Mouse (Mus musculus) limb, embryonic 12.5 days (tissue): Measurements from ENCODE around the gene Hist1h2ag. TPM values are rescaled to one million over a fixed set of nuclear protein-coding genes. Genes with fewer than 3 reads are reported as not detected.
A peak's percentile ranks its signal among the peaks of the same experiment; 100 is the strongest.

ENCODE experiments used
- ATAC-seq: fragments of 200-750 bp; cut with Nextera tagmentation; 2 replicates; pipeline ENCODE4 v1.8.0; 2017; ENCODE audit warnings: low read depth, moderate TSS enrichment; ENCODE audit not compliant: insufficient number of reproducible peaks, insufficient read depth, low FRiP score, low TSS enrichment
- H3K27ac ChIP-seq: fragments of 300-500 bp; sonication (generic); 2 replicates; pipeline ENCODE4 v1.5.1; 2016; ENCODE audit warnings: mild to moderate bottlenecking, moderate library complexity
- H3K27me3 ChIP-seq: fragments of 300-500 bp; sonication (generic); 2 replicates; pipeline ENCODE4 v1.6.1; 2016; ENCODE audit warnings: mild to moderate bottlenecking, moderate library complexity
- H3K36me3 ChIP-seq: fragments of 300-500 bp; sonication (generic); 2 replicates; pipeline ENCODE4 v1.6.1; 2016; ENCODE audit warnings: mild to moderate bottlenecking, moderate library complexity
- H3K4me1 ChIP-seq: fragments of 300-500 bp; sonication (generic); replicated peaks from 2 replicates; pipeline ENCODE4 v1.6.1; 2016
- H3K4me2 ChIP-seq: fragments of 300-500 bp; sonication (generic); 2 replicates; pipeline ENCODE4 v1.6.1; 2016; ENCODE audit warnings: mild to moderate bottlenecking, moderate library complexity
- H3K4me3 ChIP-seq: fragments of 300-500 bp; sonication (generic); replicated peaks from 2 replicates; pipeline ENCODE4 v1.5.1; 2016; ENCODE audit warnings: mild to moderate bottlenecking
- H3K9ac ChIP-seq: fragments of 300-500 bp; sonication (generic); replicated peaks from 2 replicates; pipeline ENCODE4 v1.6.1; 2016; ENCODE audit warnings: mild to moderate bottlenecking, moderate library complexity
- H3K9me3 ChIP-seq: fragments of 300-500 bp; sonication (generic); 2 replicates; pipeline ENCODE4 v1.6.1; 2016; ENCODE audit warnings: mild to moderate bottlenecking, moderate library complexity
- WGBS: fragments of 180-500 bp; shearing (Covaris S2); methylation state at CpG from one replicate; pipeline ENCODE4 v1.1.7; 2016; 5-methylcytosine and 5-hydroxymethylcytosine counted together
- polyA plus RNA-seq: library from polyadenylated mRNA; unstranded; fragments of >200 nt; fragmentation: Nextera tagmentation; extraction: Ambion mirVana; gene quantifications from 2 replicates; pipeline ENCODE4 v1.2.1, GENCODE M21; 2016

Hist1h2ag gene
- polyA plus RNA-seq, 1 experiment from 2014 or later = 120 TPM

- H3K27me3 ChIP-seq = peaks cover 31% of the 10 kb centered on the region
- no peaks in the 10 kb centered on the region for H3K36me3 ChIP-seq
- H3K4me1 ChIP-seq = peaks cover 7% of the 10 kb centered on the region; the same call in 1 of the 2 replicates
- ATAC-seq = 0 out of 2 replicates have a peak, but pooled peaks have one; percentile 26
- no peak overlapping the region for H3K27ac ChIP-seq
- H3K4me2 ChIP-seq = peak overlapping the region; percentile 64
- peak overlapping the region; percentile 42 for H3K4me3 ChIP-seq
- under 1% methylated on average over 9 of the region's 9 CpGs for WGBS
- no peaks in the 10 kb centered on the region for H3K9me3 ChIP-seq
- peak overlapping the region; percentile 28; the same call in 1 of the 2 replicates for H3K9ac ChIP-seq
These were observed 20.5 kb downstream of the Hist1h2ag start for GRCm38 (mm10) chr13:22022241-22022640.

DNA sequence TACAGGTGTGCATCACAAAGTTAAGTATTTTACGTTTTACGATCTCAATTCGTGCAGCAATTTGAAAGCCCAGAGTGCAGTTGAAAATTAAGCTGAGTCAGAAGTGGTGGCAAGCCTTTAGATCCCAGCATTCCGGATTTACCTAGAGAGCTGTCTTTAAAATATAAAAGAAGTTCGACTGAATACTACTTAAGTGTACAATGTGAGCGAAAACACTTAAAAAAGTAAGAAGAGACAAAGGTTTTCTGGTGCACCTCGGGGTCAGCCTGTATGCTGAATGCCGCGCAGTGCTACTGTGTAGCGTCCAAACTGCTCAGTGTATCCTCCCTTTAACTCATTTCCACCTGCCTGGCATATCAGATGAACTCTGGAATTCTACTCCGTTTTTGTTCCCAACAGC is 21.2 kb downstream of the Hist1h2ag start:
- no peaks in the 10 kb centered on the region for H3K36me3 ChIP-seq
- ATAC-seq = no peak
- WGBS = under 1% methylated on average over 11 of the region's 11 CpGs
- H3K4me2 ChIP-seq = peak overlapping the region; percentile 64
- H3K4me1 ChIP-seq = peaks cover 7% of the 10 kb centered on the region; the same call in 1 of the 2 replicates
- H3K4me3 ChIP-seq = peak overlapping the region; percentile 42
- H3K9ac ChIP-seq = peak overlapping the region; percentile 28; the same call in 1 of the 2 replicates
- no peak overlapping the region for H3K27ac ChIP-seq
- H3K9me3 ChIP-seq = no peaks in the 10 kb centered on the region
- peaks cover 32% of the 10 kb centered on the region for H3K27me3 ChIP-seq

GRCm38 (mm10) chr13:22020901-22021339 is 21.8 kb downstream of the Hist1h2ag start:
- H3K4me2 ChIP-seq = peak overlapping the region; percentile 64
- H3K27me3 ChIP-seq = peaks cover 37% of the 10 kb centered on the region
- H3K9me3 ChIP-seq = no peaks in the 10 kb centered on the region
- under 1% methylated on average over 8 of the region's 8 CpGs for WGBS
- no peak overlapping the region for H3K27ac ChIP-seq
- ATAC-seq = no peak
- peaks cover 7% of the 10 kb centered on the region; the same call in 1 of the 2 replicates for H3K4me1 ChIP-seq
- H3K9ac ChIP-seq = no peak overlapping the region
- peak overlapping the region; percentile 42 for H3K4me3 ChIP-seq
- no peaks in the 10 kb centered on the region for H3K36me3 ChIP-seq

- no peak overlapping the region for H3K9ac ChIP-seq
- ATAC-seq = no peak
- under 1% methylated on average over 44 of the region's 44 CpGs for WGBS
These were observed 22.6 kb downstream of the Hist1h2ag start for GRCm38 (mm10) chr13:22019934-22020835.

DNA sequence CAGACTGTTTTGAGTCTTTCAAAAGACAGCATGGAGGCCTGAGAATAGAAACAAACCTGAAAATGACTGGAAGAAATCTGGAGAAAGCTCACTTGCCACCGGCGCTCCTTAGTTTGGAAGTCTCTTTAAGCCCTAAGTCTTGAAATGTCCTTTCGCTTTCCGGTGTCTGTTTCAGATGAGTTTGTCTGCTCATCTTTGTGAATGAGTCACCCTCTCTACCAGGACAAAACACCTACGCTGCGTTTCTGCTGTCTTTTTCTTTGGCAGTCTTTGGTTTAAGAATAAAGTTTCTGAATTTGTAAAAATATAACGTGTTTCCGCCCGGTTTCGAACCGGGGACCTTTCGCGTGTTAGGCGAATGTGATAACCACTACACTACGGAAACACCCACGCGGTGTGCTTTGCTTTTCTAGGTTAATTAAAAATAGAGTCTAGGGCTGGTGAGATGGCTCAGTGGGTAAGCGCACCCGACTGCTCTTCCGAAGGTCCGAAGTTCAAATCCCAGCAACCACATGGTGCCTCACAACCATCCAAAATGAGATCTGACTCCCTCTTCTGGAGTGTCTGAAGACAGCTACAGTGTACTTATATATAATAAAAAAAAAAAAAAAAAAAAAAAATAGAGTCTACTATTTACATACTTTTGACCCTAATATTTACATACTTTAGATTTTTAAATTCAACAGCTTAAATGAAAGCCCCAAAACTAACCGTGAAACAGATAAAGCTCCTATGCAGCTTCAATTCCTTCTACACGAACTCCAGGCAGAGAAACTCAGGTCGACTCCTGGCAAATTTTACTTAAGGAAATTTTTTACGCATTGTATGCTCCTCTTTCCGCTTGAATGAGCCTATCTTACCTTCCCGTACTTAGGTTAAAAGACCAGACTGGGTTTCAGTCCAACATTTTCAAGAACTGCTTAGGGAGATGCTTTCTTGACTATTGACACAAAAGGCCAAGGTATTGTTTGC is 27.0 kb downstream of the Hist1h2ag start:
- Histone ChIP-seq H3K4me3 (no peak overlapping the region), H3K4me1 (peaks cover 7% of the 10 kb centered on the region; the same call in 1 of the 2 replicates), H3K9ac (no peak overlapping the region), H3K27me3 (peaks cover 79% of the 10 kb centered on the region), H3K9me3 (no peaks in the 10 kb centered on the region), H3K27ac (no peak overlapping the region), H3K4me2 (no peak overlapping the region), H3K36me3 (no peaks in the 10 kb centered on the region)
- WGBS = 16% methylated on average over 27 of the region's 27 CpGs
- ATAC-seq = peak; percentile 80; the same call in 1 of the 2 replicates

More at GRCm38 (mm10) chr13:22019934-22020835, 22.6 kb downstream of the Hist1h2ag start:
- peaks cover 44% of the 10 kb centered on the region for H3K27me3 ChIP-seq
- H3K27ac ChIP-seq = no peak overlapping the region
- H3K4me1 ChIP-seq = peaks cover 7% of the 10 kb centered on the region; the same call in 1 of the 2 replicates
- H3K4me2 ChIP-seq = peak overlapping the region; percentile 64
- H3K4me3 ChIP-seq = peak overlapping the region; percentile 42
- H3K9me3 ChIP-seq = no peaks in the 10 kb centered on the region
- no peaks in the 10 kb centered on the region for H3K36me3 ChIP-seq

DNA sequence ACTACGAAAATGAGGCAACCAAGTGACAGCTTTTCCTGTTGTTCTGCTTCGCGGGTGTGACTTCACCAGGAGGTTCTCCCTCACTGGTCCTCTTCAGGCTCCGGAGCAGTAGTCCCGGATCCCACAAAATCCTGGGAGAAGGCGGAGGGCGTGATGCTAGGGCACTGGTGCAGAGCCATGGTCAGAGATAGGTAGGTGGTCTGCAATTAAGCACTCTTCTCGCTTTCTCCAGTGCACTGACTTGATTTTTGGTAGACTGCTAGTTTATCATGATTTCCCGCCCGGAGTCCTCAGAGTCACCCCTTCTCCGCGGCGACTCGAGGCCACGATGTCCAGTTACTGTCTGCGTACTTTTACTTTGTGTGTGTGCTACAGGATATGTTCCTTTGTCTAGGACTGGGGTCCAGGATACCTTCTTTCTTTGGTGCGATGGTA is 28.3 kb downstream of the Hist1h2ag start:
- Histone ChIP-seq H3K27me3 (peaks cover 79% of the 10 kb centered on the region), H3K9ac (no peak overlapping the region), H3K4me1 (no peaks in the 10 kb centered on the region; the same call in 1 of the 2 replicates), H3K4me3 (peak overlapping the region; percentile 18; the same call in 1 of the 2 replicates), H3K36me3 (no peaks in the 10 kb centered on the region), H3K27ac (no peak overlapping the region), H3K9me3 (no peaks in the 10 kb centered on the region), H3K4me2 (peak overlapping the region; percentile 32)
- WGBS = 17% methylated on average over 17 of the region's 17 CpGs
- no peak for ATAC-seq

- no peaks in the 10 kb centered on the region for H3K9me3 ChIP-seq
- H3K27ac ChIP-seq = no peak overlapping the region
- H3K4me1 ChIP-seq = no peaks in the 10 kb centered on the region; the same call in 1 of the 2 replicates
- H3K9ac ChIP-seq = no peak overlapping the region
- H3K4me2 ChIP-seq = no peak overlapping the region
- no peak for ATAC-seq
- H3K27me3 ChIP-seq = peaks cover 79% of the 10 kb centered on the region
- H3K4me3 ChIP-seq = no peak overlapping the region
- no peaks in the 10 kb centered on the region for H3K36me3 ChIP-seq
- WGBS = 17% methylated on average over 13 of the region's 13 CpGs
These were observed 29.0 kb downstream of the Hist1h2ag start for GRCm38 (mm10) chr13:22013716-22014115.

- no peaks in the 10 kb centered on the region for H3K36me3 ChIP-seq
- H3K9me3 ChIP-seq = no peaks in the 10 kb centered on the region
- H3K9ac ChIP-seq = no peak within 1 kb of the TSS
- H3K27me3 ChIP-seq = peaks cover 92% of the 10 kb centered on the region
- peaks cover 15% of the 10 kb centered on the region for H3K4me1 ChIP-seq
- 23% methylated on average over 5 of the region's 7 CpGs for WGBS
- H3K27ac ChIP-seq = no peak within 1 kb of the TSS
- ATAC-seq = no peak
- no peak within 1 kb of the TSS for H3K4me3 ChIP-seq
- H3K4me2 ChIP-seq = no peak within 1 kb of the TSS
These were observed 33.1 kb downstream of the Hist1h2ag start, which contains the start of gene Prss16 for GRCm38 (mm10) chr13:22009642-22010041. Gene Prss16, minus strand, starts transcription at chr13:22009742.

DNA sequence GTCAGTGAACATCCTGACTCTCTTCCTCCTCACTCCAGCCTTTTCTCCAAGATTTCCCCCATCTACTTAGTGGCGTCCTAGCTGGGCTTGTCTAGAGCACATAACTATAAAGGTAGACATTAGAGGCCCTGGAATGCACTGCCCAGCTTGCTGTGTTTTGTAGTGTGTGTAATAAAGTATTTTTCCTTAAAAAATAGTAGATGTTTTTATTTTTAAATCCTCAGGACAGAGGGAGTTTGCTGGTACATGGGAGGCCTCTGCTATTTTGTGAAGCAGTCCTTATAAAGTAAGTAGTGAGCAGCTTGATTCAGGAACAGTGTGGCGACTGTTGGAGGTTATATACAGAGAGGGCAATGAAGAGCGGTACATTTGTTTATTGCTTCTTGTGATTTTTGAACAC is 34.0 kb downstream of the Hist1h2ag start:
- Histone ChIP-seq H3K4me1 (peaks cover 15% of the 10 kb centered on the region), H3K9me3 (no peaks in the 10 kb centered on the region), H3K4me2 (no peak overlapping the region), H3K9ac (no peak overlapping the region), H3K36me3 (no peaks in the 10 kb centered on the region), H3K27ac (no peak overlapping the region), H3K4me3 (no peak overlapping the region), H3K27me3 (peaks cover 92% of the 10 kb centered on the region)
- WGBS = 69% methylated on average over 3 of the region's 3 CpGs
- ATAC-seq = no peak

DNA sequence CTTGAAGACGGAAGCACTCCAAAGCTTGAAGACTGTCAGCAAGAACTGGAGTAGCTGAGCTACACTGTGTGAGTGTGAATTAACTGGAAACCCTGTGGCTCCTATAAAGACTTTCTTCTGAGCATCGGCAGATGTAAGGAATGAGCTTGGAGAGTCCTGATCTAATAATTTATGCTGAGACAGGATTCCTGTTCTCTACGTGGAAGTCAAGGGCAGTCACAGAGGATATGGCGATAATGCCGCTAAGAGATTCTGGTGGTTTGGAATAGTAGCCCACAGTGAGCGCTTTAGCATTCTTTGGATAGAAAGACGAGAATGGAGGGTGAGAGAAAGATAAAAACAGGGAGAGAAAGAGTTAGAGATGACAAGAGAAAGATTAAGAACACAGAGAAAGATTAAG is 34.9 kb downstream of the Hist1h2ag start:
- Histone ChIP-seq H3K9ac (no peak overlapping the region), H3K27me3 (peaks cover 95% of the 10 kb centered on the region), H3K4me3 (no peak overlapping the region), H3K9me3 (no peaks in the 10 kb centered on the region), H3K27ac (no peak overlapping the region), H3K4me2 (no peak overlapping the region), H3K4me1 (peaks cover 15% of the 10 kb centered on the region), H3K36me3 (no peaks in the 10 kb centered on the region)
- 42% methylated on average over 7 of the region's 7 CpGs for WGBS
- no peak for ATAC-seq
